Mouse (Mus musculus): Measurements from ENCODE around the gene Nf2.

Nf2 gene

DNA sequence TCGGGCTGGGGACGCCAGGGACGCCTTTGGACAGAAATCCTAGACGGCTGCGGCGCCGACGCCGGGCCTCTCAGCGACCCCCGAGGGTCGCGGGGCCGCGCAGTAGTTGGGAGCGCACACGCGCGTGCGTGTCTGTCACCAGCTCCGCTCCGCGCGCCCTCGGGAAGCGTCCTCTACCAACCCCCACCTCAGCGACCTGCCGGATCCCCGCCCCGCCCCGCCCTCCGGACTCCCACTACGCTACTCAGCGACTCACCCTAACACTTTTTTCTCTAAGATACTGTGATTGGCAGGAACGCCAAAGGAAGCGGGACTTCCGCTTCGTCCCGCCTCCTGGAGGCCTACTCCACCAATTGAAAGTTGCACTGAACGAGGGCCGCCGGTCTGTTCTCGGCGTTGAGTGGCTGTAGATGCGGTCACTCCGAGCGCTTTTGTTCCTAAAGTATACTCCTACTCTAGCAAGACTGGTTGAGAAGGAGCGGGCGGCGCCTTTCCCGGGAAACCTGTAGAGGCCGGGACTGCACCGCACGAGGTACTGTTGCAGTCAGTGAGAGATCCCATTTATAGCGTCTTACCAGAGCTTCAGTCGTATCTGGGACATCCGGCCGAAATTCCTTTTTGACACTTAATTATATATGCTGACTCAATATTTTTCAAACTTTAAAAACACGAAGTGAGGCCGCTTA, at the start of gene Nf2:
TSS of gene Nf2 (minus strand) at position 279 of the 686 bp plus-strand sequence.
- peak; percentile 98 for DNase-seq

DNA sequence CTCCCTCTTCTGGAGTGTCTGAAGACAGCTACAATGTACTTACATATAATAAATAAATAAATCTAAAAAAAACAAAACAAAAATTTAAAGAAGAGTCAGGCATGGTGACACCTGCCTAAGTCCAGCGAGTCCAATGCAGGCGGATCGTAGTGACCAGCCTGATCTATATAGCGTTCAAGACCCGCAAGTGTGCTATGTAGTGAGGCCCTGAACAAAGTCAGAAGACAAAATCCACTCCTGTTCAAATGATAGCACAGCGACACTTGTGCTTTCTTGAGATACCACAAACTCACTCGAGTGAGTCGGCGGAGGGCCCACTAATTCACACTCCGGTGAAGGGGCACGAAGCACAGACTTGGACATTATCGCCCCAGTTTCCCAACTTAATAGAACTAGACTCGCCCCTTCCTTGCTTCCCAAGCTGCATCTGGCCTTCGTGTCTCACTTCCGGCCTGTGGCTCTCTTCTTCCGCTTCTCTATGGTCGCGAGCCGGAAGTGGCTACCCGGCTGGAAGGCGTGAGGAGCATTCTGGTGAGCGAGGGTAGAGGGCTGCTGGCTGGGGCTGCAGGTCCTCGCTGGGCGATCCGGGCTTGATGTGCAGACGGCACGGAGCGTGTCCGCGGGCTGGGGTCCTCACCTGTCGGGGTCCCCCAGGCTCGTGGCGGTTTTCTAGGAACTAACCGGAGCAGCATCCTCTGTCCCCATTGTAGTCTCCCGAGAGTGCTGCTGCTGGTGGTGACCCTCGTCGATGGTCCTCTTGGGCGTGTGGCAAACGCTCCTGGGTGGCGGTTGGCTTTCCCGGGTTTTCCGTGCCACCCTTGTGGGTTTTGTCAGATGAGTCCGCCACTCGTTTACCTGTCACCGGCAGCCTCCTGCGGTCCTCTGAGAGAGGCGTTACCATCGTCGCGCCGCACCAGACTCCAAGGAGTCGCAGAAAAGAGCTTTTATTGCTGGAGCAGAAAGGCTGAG, 45.8 kb upstream of the Nf2 start, which contains the start of gene Thoc5:
TSS of gene Thoc5 (plus strand) at position 473 of the 969 bp plus-strand sequence.
- DNase-seq: peak; percentile 77

DNA sequence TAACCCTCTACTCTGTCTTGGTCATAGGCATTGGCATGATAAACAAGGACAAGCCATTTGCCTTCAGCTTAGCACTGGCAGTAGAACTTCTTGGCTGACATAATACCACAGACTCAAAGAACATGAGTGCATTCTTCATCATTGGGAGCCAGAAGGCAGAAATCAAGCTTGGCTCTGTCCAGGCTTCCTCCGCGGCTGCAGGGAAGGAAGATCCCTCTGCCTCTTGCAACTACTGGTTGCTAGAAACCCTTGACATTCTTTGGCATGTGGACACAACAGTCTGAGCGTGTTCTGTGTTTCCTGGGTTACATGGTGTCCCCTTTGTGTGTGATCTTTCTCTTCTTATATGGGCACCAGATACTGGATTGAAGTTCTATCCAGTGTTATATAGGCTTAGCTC, 37.7 kb upstream of the Nf2 start:
- no peak for DNase-seq

DNA sequence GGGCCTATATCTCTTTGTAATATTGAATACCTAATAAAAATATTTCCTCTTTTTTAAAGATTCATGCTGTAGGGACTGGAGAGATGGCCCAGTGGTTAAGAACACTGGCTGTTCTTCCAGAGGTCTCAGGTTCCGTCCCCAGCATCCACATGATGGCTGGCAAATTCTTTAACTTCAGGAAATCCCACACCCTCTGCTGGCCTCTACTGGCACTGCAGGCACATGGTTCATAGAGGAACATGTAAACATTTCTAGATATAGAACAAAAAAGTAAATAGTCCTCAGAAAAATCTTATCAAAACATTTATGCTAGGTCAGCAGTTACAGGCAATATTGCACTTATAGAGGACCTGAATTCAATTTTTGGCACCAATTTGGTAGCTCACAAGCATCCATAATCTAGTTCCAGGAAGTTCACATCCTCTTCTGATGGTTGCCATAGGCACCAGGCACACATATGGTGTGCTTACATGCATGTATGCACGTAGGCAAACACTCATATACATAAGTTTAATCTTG, 36.1 kb upstream of the Nf2 start:
- DNase-seq: no peak

DNA sequence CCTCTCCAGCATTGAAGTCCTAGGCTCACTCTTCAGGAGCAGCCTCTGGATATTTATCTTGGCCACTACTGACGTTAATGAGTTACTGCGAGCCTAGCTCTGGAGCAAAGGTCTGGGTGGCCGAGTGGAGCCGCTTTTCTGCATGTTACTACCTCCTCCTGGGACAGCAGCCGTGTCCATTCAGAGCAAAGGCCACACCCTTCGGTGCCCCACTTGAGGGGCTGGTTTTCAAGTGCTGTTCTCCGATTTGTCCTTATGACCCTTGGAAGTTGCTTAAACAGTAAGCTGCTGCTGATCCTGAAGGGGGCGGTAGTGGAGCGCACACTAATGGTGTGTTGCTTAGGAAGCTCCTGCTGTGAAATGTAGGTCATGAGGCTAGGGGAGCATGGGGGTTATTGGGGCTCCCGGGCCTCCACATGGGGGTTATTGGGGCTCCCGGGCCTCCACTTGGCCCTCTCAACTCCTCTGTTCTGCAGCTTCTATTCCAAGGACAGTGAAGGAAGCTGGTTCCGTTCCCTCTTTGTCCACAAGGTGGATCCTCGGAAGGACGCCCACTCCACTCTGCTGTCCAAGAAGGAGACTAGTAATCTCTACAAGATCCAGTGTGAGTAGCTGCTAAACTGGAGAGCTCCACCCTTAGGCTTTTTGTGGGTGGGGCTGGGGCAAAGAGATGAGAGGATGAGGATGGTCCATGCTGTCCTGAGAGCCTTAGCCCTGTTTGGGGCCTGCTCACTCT, 33.7 kb upstream of the Nf2 start:
- DNase-seq: no peak

DNA sequence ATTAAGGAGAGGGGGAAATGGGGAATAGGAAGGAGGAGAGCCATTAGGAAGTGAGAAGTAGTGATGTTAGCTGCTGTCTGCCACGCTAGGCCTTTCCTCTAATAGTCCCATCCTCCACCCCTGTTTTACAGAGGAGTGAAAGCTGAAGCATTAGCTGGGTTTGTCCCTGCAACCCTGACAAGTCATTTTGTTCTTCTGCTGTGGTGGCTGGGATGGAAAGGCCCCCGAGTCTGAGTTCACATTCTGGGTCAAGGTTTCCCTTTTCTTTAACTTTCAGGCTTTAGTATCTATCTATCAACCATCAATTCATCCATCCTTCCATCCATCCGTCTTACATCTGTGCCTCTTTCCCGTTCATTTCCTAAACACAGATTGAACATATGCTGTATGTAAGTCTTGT, 31.8 kb upstream of the Nf2 start:
- DNase-seq: no peak

DNA sequence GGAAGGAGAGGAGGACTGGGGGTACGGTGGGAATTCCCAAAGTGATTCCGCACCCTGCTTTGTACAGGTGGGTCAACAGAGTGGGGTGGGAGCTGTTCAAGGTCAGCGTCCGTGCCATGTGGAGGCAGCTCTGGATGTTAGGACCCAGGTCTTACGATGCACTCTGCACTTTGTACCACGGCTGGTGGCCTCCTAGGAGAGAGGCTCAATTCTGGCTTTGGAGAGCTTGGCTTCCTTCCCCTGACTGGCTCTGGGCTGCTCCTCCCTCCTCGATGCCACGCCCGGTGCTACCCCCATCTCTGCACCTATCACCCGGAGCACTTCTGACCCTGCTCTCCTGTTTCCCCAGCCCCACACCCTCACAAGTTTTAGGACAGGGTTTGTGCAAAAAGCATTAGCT, 25.2 kb upstream of the Nf2 start:
- no peak for DNase-seq

DNA sequence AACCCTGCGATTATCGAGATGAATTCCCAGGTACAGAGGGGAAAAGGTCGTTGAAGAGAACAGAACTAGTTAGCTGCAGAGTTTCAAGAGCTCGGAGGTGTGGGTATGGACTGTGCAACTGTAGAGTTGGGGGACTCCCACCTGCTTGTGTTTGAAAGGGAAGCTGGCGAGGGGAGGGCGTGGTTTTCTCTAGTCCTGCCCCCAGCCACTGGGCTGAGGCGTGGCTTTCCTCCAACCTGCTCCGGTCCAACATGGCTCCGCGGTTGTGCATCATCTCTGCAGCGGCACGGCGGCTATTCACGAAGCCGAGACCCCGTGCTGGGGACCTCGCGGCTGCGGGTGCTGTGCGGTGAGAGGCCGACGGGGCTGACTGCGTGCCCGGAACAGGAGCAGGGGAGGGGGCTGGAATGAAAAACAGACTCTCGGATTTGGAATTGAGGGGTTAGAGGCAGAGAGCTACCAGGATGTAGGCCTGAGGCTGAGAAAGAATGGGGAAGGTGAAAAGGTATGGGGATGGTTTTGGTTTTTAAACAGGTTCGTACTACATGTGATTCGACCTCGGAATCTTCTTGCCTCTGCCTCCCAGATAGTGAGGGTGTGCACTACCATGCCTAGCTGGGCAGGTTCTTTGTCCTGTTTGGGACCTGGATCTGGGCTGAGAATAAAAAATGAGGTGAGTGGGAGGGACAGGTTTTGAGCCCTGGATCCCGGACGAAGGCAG, 24.6 kb upstream of the Nf2 start, which contains the start of gene Nipsnap1:
TSS of gene Nipsnap1 (plus strand) at position 197 of the 721 bp plus-strand sequence.
- DNase-seq: peak; percentile 78

DNA sequence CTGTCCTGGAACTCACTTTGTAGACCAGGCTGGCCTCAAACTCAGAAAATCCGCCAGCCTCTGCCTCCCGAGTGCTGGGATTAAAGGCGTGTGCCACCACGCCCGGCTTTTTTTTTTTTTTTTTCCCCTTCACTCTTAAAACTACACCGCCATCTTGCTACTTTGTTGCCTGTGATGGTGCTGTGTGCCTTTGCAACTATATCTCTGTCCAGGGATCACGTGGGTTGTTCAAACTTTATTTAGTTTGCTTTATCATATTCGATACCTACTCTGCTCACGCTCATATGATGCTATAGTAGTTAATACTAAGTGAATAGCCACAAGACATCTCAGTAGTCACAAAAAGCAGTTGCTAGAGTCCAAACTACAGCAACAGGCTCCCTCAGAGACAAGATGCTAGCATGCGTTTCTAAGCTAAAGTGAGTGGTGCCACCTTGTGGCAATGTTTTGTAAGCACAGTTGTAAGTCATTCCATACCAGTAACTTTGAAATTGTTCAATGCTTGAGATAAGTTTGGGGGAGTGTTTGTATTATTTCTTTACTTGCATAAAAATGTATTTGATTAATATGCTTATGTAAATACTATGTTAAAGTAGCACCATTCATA, 16.4 kb upstream of the Nf2 start:
- peak; percentile 30 for DNase-seq

DNA sequence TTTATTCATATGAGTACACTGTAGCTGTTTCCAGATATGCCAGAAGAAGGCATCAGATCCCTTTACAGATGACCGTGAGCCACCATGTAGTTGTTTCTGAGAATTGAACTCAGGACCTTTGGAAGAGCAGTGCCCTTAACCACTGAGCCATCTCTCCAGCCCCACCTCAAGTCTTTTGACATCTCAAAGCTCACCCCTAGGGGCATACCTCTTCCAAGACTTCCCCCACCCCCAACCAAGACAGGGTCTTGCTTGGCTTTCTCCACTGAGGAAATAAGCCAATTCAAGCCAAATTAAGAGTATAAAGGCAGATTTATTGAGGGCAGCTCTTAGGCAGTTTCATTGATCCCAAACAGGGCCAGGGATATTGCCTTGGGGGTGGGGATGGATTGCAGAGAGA, 13.4 kb upstream of the Nf2 start:
- no peak for DNase-seq

DNA sequence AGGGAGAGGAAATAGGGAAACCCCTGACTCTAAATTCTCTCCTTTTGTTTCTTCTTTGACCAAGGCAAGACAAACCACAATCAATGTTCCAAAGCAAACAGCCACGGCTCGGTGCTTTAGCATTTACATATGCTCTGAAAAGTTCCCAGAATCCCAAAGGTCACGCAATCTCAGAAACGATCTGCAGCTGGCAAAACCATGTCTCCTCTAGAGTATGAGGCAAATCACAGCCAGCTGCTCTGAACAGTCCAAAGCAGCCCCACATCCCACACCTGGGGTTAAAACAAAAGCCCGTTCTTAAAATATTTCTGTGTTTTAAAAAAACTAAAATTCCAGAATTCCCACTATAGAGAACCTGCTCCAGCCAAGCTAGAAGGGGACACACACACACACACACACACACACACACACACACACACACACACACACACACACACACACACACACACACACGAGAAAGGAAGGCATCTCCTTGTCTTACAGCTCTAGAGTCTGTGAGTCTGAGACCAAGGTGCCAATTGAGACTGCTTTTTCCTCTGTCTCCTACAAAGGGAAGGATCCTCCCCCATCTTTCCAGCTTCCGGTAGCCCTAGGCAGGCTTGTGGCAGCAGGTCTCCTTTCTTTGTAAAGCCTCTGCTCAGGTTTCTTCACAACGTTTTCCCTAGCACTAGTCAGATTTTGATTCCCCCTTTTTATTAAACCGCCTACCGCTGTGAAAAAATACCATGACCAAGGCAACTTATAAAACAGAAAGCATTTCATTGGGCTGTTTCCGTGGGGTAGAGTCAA, 12.7 kb upstream of the Nf2 start:
- no peak for DNase-seq

DNA sequence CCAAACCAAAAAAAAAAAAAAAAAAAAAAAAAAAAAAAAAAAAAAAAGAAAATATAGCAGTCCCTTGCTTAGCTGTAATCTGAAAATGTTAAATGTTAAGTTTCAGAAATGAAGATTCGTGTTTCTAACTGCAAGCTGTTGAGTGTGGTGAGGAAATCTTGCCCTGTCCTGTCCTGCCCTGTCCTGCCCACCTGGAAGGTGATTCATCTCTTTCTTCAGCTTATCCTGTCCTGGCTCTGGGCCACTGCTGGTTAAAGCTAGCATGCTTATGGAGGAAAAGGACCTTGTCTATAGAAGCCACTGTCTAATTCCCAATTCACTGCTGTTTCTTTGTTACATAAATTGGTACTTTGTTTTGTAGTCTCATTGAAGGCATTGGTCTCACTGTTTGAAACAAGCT, 11.7 kb upstream of the Nf2 start:
- no peak for DNase-seq

DNA sequence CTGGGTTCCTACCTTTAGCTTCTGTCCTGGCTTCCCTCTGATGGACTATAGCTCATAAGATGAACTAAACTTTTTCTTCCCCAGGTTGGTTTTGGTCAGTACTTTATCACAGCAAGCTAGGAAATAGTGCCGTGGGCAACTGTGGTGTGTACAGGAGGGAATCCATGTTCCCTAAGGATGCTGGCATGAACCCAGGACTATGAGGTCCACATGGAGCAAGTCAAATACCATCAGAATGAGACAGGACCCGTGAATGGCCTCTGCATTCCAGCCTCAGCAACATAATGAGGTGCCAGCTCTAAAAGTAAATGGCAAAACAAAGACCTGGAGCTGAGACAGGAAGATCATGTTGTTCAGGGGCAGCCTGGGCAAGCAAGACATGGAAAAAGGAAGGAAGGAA, 9.1 kb upstream of the Nf2 start:
- DNase-seq: no peak

DNA sequence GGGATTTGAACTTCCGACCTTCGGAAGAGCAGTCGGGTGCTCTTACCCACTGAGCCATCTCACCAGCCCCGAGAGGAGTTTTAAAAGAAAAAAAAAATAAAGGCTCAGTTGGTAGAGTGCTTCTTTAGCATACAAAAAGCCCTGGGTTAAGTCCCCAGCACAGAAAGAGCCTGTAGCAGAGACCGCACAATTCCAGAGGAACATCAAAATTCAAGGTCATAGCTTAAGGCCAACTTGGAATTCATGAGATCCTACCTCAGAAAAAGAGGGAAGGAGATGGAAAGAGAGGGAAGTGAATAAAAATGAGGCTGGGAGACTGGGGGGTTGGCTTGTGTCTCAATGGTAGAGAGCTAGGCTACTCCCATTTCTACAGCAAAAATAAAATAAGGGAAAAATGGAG, 4.8 kb upstream of the Nf2 start:
- DNase-seq: no peak

DNA sequence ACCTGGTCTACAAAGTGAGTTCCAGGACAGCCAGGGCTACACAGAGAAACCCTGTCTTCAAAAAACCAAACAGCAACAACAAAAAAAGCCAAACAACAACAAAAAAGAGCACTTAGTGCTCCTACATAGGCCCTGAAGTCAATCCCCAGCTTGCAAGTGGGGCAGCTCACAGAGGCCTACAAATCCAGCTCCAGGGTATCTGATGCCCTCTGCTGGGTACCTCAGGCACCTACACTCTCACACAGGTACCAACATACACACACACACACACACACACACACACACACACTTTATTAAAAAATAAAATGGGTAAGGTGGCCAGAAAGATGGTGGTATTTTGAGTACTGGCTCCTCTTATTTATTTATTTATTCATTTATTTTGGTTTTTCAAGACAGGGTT, 3.7 kb upstream of the Nf2 start:
- no peak for DNase-seq

DNA sequence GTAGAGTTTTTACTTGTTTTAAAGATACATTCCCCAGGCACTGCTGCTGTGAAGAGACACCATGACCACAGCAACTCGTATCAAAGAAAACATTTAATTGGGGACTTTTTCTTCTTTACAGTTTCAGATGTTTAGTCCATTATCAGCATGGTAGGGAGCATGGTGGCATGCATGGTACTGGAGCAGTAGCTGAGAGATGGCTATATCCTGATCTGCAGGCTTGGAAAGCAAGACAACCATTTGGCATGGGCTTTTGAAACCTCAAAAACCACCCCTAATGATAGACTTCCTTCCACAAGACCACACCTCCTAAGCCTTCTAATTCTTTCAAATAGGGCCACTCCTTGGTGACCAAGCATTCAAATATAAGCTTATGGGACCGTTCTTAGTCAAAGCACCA, 1.1 kb upstream of the Nf2 start:
- DNase-seq: no peak

DNA sequence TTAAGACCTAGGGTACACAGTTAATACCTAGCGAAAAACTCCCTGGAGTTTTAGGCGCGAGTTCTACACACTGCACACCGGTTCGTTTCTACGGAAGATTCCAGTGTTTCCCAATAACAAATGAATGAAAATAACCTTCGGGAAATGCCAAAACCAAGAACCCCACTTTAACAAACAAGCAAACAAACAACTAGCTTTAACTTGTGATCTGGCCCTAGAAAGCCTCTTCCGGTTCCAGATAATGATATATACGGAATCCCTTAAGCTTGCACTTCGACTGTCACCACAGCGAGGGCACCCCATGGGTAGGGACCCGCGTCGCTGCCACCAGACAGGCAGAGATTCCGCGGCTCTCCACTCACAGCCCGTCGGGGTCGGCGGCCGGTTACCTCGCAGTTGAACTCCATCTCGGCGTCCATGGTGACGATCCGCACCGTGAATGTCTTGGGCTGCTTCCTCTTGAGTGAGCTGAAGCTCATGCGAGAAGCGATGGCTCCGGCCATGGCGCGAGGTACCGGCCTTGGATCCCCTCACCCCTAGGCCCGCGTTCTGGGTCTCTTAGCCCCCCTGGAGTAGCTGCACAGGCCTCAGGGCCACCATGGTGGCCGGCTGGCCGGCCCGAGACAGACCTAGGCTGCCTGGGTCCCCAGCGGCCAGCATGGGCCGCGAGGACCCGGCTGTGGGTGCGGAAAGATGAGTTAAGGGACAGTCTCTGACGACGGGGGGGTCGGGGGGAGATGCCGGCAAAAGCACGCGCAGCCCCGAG, 670 bp downstream of the Nf2 start:
- no peak for DNase-seq

DNA sequence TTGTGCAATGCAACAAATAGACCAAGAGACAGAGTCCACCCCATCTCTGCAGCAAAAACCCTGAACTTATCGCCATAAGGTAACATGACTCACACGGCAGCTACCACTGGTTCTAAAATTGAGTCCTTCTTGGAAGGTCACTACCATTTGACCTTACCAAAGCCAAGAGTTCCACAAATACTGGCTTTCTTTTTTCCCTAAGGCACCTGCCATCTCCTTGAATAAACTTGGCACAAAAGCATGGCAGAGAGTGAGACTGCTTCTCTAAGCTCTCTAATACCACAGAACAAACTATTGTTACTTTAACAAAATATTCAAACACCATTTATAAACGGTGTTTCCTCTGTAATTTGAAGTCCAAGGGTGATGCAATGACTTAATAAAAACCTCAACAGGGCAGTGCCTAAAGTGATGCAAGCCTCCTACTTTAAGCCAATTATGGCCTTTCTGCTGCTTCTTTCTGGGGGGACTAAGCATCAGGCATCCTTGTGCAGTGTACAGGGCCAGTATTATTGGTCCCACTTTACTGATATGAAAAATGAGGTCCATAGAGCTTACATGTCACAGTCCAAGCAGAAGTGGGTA, 8.3 kb downstream of the Nf2 start:
- no peak for DNase-seq

DNA sequence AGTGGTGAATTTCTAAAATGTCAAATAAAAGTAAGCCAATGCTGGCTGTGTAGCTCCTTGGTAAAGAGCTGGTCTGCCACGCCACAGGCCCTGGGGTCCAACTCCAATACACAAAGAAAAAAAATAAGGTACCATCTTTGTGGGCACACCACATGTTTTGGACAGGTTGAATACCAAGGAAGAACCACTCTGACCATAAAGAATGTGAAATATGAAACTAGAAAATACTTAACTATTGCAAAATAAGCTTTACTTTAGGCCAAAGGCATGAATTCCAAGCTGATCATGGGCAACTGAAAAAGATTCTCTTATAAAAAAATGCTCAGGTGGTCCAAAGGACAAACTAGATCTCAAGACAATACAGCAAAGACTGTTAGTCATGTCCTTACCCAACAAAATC, 11.1 kb downstream of the Nf2 start:
- no peak for DNase-seq

DNA sequence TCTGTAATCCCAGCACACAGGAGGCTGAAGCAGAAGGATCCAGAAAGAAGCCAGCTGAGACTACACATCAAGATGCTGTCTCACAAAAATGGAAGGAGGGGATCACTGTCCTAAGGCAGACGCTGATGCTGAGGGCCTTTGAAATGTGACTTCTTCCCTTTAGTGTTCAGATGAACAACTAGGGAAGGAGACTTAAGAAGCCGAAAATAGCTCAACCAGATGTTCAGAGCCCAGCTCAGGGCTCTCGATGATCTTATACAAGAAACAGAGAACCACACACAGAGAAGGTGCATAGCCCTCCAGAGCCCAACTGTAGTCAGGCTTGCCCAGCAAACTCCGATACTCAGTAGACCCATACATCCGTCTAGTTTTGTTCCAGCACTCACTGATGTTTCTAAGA, 12.0 kb downstream of the Nf2 start:
- no peak for DNase-seq
